Mouse (Mus musculus): ENCODE measurements around the gene Carhsp1.

Gene Carhsp1

DNA sequence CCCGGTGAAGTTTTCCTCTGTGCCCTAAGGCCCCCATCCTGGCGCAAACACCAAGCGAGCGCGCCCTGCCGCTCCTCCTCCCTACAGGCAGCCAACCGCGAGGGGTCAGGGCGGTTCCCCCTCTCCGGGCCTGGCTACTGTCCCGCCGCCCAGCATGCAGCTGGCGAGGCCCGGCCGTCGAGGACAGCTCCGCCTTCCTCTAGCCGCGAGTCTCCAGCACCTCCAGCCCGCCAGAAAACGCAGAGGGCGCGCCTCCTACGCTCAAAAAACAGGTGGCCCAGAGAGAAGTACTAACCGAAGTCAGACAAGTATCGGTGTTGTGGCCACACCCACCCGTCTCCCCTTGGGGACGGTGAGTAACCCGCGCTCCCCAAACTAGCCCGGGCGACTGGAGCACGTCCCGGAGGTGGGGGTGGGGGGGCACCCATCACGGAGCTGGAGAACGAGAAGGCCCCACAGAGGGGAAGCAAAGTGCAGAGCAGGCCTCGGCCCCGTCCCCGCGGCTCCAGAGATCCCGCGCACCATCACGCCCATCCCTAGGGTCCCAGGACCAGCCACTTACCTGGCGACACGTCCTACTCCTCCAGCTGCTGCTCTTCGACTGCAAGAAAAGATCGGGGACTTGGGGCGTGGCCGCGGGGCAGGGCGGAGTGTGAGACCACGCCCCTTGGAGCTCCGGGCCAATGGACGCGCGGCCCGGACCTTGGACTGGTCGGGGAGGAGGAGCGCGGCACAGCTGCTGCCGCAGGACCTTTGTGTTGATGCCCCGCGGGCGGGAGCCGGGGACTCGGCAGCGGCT is at the start of gene Carhsp1:
Gene Carhsp1 (minus strand): TSS at position 605 of the 799 bp plus-strand sequence.
- peak; percentile 42 for DNase-seq

GRCm38 (mm10) chr16:8720447-8720846 is 48.5 kb upstream of the Carhsp1 start:
- no peak for DNase-seq

DNA sequence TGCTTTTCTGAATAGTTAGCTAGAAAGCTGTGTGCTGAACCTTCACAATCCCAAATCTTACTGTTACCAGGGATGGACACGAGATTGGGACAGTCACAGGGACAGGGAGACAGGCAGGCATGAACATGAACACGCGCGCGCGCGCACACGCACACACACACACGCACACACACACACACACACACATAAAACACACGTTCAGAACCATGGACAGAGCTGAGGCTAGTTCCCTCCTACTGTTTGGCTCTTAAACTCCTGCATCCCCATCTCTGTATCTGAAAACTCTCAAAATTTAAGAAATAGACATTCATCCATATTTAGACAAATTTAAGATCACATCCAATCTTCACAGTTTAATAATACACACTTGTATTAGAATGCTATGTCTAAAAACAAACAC is 45.8 kb upstream of the Carhsp1 start:
- DNase-seq = no peak

- DNase-seq = no peak
These were observed 44.3 kb upstream of the Carhsp1 start for GRCm38 (mm10) chr16:8716300-8716699.

GRCm38 (mm10) chr16:8715513-8716080 is 43.6 kb upstream of the Carhsp1 start:
- DNase-seq = no peak

DNA sequence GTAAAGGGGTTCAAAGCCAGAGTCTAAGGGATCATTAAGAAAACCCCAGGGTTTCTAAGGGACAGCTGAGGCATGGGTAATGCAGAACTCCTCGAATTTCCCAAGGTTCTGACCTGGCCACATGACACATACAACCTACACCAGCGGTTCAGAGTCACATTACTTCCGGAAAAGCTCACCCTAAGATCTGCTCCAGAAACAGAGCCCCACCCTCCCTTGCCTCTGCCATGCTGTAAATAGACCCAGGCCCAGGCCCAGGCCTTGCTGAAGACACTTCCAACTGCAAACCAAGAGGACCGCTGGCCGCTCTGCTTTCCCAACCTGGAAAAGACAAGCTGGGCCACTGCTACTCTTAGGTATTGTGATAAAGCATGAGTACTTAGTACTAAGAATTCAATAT is 42.9 kb upstream of the Carhsp1 start:
- no peak for DNase-seq

DNA sequence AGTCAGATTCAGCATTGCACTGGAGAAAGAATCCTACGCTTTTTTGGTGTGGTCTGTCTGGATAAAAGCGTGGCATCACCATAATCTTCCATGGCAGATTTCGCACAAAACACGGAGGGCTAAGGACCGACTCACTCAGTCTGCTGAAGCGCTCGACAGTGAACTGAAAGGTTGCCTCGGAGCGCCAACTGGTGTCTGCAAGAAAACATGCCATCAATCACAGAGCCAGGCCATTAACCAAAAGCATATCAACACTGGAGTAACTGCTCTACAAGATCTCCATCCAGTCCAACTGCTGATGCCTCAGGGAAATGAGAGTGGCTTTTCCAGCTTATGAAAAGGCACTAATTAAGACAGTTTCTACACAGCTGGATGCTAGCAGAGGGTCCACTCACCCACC is 40.0 kb upstream of the Carhsp1 start:
- no peak for DNase-seq

- no peak for DNase-seq
These were observed 28.6 kb upstream of the Carhsp1 start for GRCm38 (mm10) chr16:8700586-8700985.

DNA sequence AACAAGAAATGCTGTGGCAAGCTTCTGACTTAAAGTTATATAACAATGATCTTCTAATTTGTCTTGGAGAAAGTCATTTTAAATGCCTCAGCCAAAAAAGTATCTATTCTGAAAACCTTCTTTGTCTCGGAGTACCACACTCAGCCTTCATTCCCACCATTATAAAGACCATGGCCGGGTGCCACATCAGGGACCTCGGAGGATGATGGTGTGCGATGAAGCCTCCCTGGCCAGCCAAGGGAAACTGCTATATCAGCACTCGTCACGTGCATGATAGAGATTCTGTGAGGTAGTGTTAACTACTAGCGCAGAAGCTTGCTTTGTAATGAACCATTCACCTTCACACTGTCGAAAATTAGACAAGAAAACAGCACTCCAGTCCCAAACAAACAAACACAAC is 27.6 kb upstream of the Carhsp1 start:
- DNase-seq = no peak

GRCm38 (mm10) chr16:8691206-8691605 is 19.3 kb upstream of the Carhsp1 start:
- no peak for DNase-seq

GRCm38 (mm10) chr16:8689979-8690656 is 18.2 kb upstream of the Carhsp1 start:
- peak; percentile 91 for DNase-seq

DNA sequence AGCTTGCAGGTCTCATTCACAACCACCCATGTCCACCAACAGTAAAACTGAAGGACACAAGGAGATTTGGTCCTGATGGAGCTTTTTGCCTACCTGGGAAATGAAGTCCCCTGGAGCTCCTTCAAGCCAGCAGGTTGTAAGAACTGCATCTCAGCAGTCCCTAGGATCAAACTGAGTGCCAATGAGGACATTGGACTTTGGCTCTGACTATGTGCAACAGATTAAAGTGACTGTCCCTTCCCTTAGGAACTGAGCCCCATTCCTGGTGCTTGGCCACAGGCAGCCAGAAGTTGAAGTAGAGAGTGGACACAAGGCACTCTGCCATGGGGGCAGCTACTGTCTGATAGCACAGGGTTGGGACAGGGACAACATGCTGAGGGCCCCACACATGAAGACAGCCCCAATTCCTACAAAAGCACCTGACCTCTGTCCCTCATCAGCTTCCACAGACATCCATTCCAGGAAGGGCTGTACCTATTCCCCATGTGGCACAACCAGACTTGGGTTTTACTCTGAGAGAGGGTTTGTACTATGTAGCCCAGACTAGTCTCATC is 15.7 kb upstream of the Carhsp1 start:
- no peak for DNase-seq

- DNase-seq = no peak
These were observed 15.0 kb upstream of the Carhsp1 start for GRCm38 (mm10) chr16:8686871-8687535.

DNA sequence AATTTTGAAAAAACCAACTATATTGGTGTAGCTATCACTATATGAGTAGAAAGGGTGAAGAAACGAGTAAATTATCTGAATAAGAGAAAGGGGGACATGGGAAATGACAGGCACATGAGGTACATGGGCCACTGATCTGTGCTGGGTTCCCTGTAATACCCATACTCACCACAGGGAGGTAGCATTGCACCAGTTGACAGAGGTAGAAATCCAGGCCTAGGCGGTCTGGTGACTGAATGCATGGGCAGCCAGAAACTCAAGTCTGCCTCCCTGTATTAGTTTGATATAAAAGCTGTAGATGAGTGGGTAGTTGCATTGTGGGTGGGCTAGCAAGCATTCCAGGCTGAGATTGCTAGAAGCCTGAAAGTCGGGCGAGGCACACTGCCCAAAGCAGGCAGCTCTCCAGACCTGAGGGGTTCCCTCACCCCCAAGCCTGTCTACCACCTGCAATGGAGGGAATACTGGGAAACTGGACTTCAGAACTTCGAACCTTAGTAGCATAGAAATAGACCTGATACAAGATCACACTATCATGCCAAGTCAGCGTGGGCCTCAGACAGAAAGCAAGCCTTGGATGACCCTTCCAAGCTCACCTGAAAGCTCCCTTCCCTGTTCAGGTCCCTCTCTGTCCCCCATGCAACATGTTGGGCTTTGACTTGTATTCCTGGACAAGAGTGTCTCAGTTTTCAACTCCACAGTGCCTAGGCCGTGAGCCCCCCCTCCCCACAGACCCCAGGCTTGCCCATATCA is 14.3 kb upstream of the Carhsp1 start:
- peak; percentile 74 for DNase-seq

- peak; percentile 54 for DNase-seq
These were observed 13.1 kb upstream of the Carhsp1 start for GRCm38 (mm10) chr16:8685087-8685486.

DNA sequence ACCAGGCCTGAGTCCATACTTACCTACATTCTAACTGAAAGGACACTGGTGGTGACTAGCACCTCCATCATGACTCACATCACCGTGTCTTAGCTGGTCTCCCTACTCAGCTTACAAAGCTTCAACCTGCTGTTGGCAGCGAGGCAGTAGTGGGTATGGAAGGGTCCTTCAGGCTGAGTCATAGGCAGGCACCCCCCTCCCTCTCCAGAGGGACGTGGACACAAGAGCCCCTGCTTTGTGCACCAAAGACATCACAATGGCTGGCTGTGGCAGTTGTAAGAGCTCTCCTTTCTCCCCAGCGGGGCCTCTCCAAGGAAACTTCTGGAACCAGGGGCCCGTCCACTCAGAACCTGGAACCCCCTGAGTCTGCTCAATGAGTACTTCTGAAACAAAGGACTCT is 8.5 kb upstream of the Carhsp1 start, which contains the start of gene Gm5767:
Gene Gm5767 (plus strand): TSS at position 301 of the 400 bp plus-strand sequence.
- DNase-seq = no peak

- no peak for DNase-seq
These were observed 7.8 kb upstream of the Carhsp1 start for GRCm38 (mm10) chr16:8679780-8680179.

GRCm38 (mm10) chr16:8678676-8679075 is 6.7 kb upstream of the Carhsp1 start:
- DNase-seq = no peak

DNA sequence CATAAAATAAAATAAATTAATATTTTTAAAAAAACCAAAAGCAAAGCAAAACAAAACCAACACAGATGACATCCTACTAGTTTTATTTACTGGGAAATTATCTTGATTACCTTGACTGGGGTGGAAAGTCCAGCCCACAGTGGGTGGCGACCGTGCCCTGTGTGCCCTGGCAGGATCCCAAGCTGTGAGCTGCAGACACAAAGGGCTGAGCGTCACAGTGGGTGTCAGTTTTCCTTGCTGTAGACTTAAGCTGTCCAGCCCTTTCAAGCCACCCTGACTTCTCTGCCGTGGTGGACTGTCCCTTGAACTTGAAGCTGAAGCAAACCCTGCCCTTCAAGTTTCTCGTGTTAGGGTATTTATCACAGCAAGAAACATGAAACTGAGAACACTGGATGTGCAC is 6.1 kb upstream of the Carhsp1 start:
- DNase-seq = no peak

DNA sequence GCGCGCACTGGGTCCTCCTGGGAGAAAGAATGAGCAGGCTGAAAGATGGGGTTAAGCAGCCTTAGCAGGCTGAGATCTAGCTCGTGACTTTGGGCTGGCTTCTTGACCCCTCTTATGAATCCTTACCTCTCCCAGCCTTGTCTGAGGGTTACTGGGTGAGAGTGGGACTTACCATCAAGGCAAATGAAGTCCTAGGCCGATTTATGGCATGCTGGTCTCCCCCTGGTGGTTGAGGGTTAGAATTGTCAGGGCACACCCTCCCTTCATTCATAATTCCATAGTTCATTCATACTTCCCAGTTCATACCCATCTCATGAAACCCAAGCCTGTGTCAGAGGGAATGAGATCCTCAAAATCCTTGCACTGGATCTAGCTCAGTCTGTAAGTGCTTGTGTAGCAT is 4.8 kb upstream of the Carhsp1 start:
- no peak for DNase-seq

DNA sequence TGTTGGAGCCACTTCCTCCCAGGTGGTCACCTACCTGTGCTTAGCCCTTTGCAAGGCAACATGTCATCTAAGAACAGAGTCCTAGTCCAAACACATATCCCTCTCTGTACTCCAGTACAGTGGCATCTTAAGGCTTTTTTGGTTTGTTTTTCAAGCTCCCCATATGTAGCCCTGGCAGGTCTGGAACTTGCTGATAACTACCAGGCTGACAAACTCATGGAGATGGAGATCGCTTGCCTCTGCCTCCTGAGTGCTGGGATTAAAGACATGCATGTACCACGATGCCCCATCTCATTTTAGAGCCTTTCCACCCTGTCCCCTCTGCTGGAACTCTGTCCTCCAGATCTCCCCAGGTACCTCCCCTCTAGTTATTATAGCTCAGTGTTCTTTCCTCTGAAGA is 4.3 kb upstream of the Carhsp1 start:
- DNase-seq = no peak

DNA sequence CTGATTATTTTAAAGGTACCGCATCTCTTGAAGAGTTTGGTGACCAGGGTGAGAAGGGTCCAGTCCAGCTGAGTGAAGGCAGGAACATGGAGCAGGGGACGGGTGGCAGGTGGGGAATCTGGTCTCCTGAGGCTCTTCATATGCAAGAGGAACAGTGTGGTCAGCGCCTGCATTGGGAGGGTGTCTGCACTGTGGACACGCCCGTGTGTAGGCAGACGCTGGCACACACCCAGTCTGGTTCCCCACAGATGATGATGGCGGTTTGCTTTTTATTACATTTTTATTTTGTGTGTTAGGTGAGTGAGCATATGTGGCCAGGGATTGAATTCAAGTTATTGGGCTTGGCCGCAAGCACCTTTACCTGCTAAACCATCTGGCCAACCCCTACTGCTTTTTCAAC is 3.6 kb upstream of the Carhsp1 start:
- no peak for DNase-seq

Data from cerebellum, adult 11 months (tissue).